Mouse (Mus musculus) lung, postnatal 0 days (tissue): ENCODE measurements around the gene Hp1bp3. TPM values are rescaled to one million over a fixed set of nuclear protein-coding genes. Genes with fewer than 3 reads are reported as not detected.

Source experiments
- ATAC-seq: fragments of 200-750 bp; cut with Nextera tagmentation; 2 replicates; pipeline ENCODE4 v1.8.0; 2017; ENCODE audit warnings: moderate library complexity
- DNase-seq: peaks from one replicate; pipeline ENCODE4 v3.0.0-alpha.2; 2016; ENCODE audit warnings: low spot score
- H3K27ac ChIP-seq: fragments of 300-500 bp; sonication (generic); 2 replicates; pipeline ENCODE4 v1.5.1; 2014; ENCODE audit warnings: antibody characterized with exemption, mild to moderate bottlenecking, low read length, mixed read lengths
- H3K27me3 ChIP-seq: fragments of 300-500 bp; sonication (generic); replicated peaks from 2 replicates; pipeline ENCODE4 v1.6.1; 2014; ENCODE audit warnings: low read length, mixed read lengths; ENCODE audit not compliant: insufficient read depth
- H3K36me3 ChIP-seq: fragments of 300-500 bp; sonication (generic); 2 replicates; pipeline ENCODE4 v1.6.1; 2014; ENCODE audit warnings: low read length, mixed read lengths; ENCODE audit not compliant: insufficient read depth
- H3K4me1 ChIP-seq: fragments of 300-500 bp; sonication (generic); 2 replicates; pipeline ENCODE4 v1.6.1; 2014; ENCODE audit warnings: antibody characterized with exemption, low read depth, low read length, mixed read lengths; ENCODE audit not compliant: insufficient read depth
- H3K4me2 ChIP-seq: fragments of 300-500 bp; sonication (generic); replicated peaks from 2 replicates; pipeline ENCODE4 v1.6.1; 2014; ENCODE audit warnings: low read depth, mild to moderate bottlenecking, low read length, moderate library complexity, mixed read lengths
- H3K4me3 ChIP-seq: fragments of 300-500 bp; sonication (generic); 2 replicates; pipeline ENCODE4 v1.5.1; 2014; ENCODE audit warnings: low read depth, low read length
- H3K9ac ChIP-seq: fragments of 300-500 bp; sonication (generic); replicated peaks from 2 replicates; pipeline ENCODE4 v1.6.1; 2014; ENCODE audit warnings: low read depth, mild to moderate bottlenecking
- H3K9me3 ChIP-seq: fragments of 300-500 bp; sonication (generic); 2 replicates; pipeline ENCODE4 v1.6.1; 2016; ENCODE audit warnings: low read length, mixed read lengths
- CTCF ChIP-seq: IDR thresholded peaks from 2 replicates; pipeline ENCODE4 v1.5.1; 2016; ENCODE audit warnings: antibody characterized with exemption, mild to moderate bottlenecking
- EP300 ChIP-seq: IDR thresholded peaks from 2 replicates; pipeline ENCODE4 v1.6.1; 2016; ENCODE audit warnings: antibody characterized with exemption, mild to moderate bottlenecking, control low read depth
- WGBS: fragments of 180-500 bp; shearing (Covaris S2); extraction: QIAGEN DNeasy Blood & Tissue Kit; methylation state at CpG from one replicate; pipeline ENCODE4 v1.1.7; 2014; 5-methylcytosine and 5-hydroxymethylcytosine counted together
- polyA plus RNA-seq: library from polyadenylated mRNA; unstranded; fragments of >200 nt; fragmentation: Nextera tagmentation; extraction: Ambion mirVana; gene quantifications from 2 replicates; pipeline ENCODE4 v1.2.1, GENCODE M21; 2015

The Hp1bp3 gene
- polyA plus RNA-seq, 1 experiment from 2014 or later: 129 TPM

DNA sequence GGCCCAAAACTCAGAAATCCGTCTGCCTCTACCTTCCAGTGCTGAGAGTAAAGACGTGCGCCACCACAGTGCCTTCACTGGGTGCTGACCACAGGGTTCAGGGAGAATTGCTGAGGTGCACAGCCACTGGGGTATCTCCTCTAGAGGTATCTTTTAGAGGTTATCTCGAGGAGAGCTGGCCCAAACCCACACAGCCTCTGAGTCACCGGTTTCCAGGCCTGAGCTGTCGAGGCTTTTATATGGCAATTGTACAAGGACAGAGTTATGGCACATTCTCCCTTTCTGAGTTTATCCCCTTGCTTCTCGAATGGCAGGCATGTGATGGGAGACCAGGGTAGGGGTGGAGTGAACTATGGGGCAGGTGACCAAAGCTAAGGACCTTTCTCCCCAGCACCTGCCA is 42.6 kb downstream of the Hp1bp3 start:
- Histone ChIP-seq H3K27ac (no peak overlapping the region), H3K4me1 (peaks cover 5% of the 10 kb centered on the region; the same call in 1 of the 2 replicates), H3K9ac (no peak overlapping the region), H3K4me2 (no peak overlapping the region), H3K27me3 (no peaks in the 10 kb centered on the region), H3K4me3 (no peak overlapping the region), H3K9me3 (no peaks in the 10 kb centered on the region), H3K36me3 (no peaks in the 10 kb centered on the region)
- WGBS: 78% methylated on average over 7 of the region's 7 CpGs
- DNase-seq (no peak), ATAC-seq (no peak)
- no peak for TF ChIP-seq CTCF
- TF ChIP-seq EP300: no peak

DNA sequence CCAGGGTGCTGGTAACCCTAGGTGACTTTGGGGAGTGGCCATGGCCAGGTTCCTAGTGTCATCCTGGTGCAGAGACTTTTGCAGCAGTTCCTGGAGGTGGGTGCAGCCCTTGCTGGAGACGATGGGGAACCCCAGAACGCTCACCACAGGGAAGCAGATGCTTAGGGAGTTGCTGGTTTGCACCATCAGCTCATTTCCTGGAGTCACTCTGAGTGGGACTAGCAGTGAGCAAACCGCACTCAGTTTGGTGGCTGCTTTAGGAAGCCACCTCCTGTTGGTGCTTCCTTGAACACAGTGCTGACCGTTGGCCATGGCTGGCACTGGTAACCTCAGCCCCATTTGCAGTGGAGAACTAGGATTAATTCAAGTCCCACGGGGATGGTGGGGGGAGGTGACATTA is 43.4 kb downstream of the Hp1bp3 start:
- DNase-seq: no peak
- TF ChIP-seq CTCF (no peak), EP300 (no peak)
- peaks cover 5% of the 10 kb centered on the region; the same call in 1 of the 2 replicates for H3K4me1 ChIP-seq
- no peak overlapping the region for H3K27ac ChIP-seq
- no peak overlapping the region for H3K4me2 ChIP-seq
- H3K9ac ChIP-seq: no peak overlapping the region
- no peak for ATAC-seq
- H3K36me3 ChIP-seq: no peaks in the 10 kb centered on the region
- H3K27me3 ChIP-seq: no peaks in the 10 kb centered on the region
- no peaks in the 10 kb centered on the region for H3K9me3 ChIP-seq
- 81% methylated on average over 5 of the region's 5 CpGs for WGBS
- H3K4me3 ChIP-seq: no peak overlapping the region

DNA sequence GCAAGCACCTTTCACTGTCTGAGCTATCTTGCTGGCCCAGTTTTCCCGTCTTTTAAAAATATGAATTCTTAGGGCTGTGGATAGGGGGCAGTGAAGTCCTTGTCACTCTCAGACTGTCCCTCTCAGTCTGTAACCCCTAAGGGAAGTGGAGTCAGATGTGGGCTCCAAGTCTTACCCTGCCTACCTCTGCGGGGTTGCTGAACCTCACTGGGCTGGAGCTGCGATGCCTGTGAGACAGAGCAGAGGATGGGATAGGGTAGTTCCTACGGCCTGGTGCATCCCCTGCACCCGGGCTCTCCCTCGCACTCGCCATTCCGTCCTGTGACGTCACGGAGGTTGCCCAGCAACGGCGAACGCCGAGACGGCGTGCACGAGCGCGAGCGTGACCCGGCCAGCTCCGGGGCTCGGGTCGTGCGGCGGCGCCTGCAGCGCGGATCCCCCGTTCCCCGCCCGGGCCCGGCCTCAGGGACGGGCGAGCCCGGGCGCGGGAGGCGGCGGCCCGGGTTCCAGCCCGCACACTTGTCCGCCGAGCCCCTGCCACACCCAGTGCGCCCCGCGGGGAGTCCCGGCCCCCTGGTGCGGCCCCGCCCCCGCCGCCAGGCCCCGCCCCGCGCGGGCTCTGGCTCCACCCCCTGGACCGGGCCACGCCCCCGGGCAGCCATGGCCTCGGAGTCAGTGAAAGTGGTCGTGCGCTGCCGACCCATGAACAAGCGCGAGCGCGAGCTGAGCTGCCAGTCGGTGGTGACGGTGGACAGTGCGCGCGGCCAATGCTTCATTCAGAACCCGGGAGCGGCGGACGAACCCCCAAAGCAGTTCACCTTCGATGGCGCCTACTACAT is 46.0 kb downstream of the Hp1bp3 start:
- peak; percentile 95 for ATAC-seq
- WGBS: under 1% methylated on average over 35 of the region's 78 CpGs
- H3K9ac ChIP-seq: no peak overlapping the region; the same call in 1 of the 2 replicates
- DNase-seq: peak; percentile 82
- peak overlapping the region; percentile 70 for H3K4me3 ChIP-seq
- peaks cover 5% of the 10 kb centered on the region; the same call in 1 of the 2 replicates for H3K4me1 ChIP-seq
- H3K27ac ChIP-seq: no peak overlapping the region
- H3K27me3 ChIP-seq: no peaks in the 10 kb centered on the region
- TF ChIP-seq EP300 (no peak), CTCF (peak; percentile 63)
- no peaks in the 10 kb centered on the region for H3K9me3 ChIP-seq
- peak overlapping the region; percentile 87 for H3K4me2 ChIP-seq
- no peaks in the 10 kb centered on the region for H3K36me3 ChIP-seq

DNA sequence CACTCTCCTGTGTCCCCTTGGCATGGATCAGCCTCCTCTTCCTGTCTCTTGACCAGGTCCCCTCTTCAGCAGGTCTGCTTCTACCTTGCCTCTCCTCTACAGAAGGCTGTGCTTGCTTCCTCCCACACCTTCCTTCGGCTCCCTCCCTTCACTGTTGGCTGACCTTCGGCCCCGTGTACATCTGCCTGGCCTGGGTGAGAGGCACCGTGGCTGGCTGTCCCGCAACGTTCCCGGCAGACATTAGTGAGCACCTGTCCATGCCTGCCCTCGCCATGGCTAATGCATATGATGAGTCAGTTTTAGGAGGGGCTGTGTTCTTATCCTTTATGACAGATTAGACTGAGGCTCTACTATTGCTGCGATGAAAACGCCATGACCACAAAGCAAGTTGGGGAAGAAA is 51.8 kb downstream of the Hp1bp3 start:
- H3K27ac ChIP-seq: no peak overlapping the region
- no peak overlapping the region for H3K9ac ChIP-seq
- H3K27me3 ChIP-seq: no peaks in the 10 kb centered on the region
- TF ChIP-seq CTCF (no peak), EP300 (no peak)
- no peaks in the 10 kb centered on the region for H3K36me3 ChIP-seq
- no peak overlapping the region for H3K4me3 ChIP-seq
- H3K4me1 ChIP-seq: peaks cover under 1% of the 10 kb centered on the region; the same call in 1 of the 2 replicates
- WGBS: 85% methylated on average over 10 of the region's 10 CpGs
- no peak overlapping the region for H3K4me2 ChIP-seq
- ATAC-seq (no peak), DNase-seq (no peak)
- H3K9me3 ChIP-seq: no peaks in the 10 kb centered on the region

DNA sequence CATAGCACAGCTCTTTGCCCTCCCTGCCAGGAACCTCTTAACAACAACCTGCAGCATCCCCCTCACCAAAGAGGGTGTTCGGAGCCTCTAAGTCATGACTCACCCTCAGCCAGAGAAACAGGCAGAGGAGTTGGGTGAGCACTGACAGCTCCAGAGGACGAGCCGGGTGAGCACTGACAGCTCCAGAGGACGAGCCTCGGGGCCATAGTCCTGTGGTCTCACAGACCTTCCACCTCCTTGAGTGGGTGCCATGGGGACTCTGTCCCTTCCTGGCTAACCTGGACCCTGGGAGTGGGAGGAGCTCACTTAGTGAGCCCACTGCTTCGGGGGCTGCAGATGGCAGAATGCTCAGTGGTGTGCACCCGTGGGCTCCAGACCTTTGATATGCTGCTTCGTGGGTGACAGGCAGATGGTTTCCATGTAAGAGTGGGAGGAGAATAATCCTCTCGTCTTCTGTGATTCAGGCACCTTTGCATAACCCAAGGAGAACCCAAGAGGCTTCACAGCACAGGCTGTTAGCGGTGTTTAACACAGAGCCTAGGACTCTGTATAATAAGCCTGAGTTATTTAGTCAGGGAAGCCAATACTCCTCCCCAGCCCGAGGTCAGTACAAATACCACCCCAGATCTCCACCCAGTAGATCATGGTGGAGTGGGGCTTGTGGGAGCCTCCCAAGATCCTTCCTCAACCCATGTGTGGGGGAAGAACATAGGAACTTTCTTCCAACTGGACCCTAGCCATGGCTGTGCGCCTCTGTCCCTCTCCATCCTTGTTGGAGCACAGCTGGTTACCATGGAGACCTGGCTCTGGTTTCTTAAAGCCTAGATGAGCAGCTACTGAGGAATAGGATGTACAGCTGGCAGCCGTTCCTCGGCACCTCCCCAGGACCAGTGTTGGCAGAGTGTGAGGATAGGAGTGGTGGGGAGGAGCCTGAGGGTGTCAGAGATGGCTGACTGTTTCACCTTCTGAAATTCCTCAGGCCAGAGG is 56.2 kb downstream of the Hp1bp3 start:
- no peak overlapping the region for H3K4me3 ChIP-seq
- H3K4me1 ChIP-seq: no peaks in the 10 kb centered on the region
- 53% methylated on average over 14 of the region's 14 CpGs for WGBS
- ATAC-seq (peak; percentile 94), DNase-seq (peak; percentile 85)
- no peaks in the 10 kb centered on the region for H3K27me3 ChIP-seq
- H3K36me3 ChIP-seq: no peaks in the 10 kb centered on the region
- TF ChIP-seq EP300 (no peak), CTCF (no peak)
- no peaks in the 10 kb centered on the region for H3K9me3 ChIP-seq
- H3K4me2 ChIP-seq: no peak overlapping the region
- H3K9ac ChIP-seq: no peak overlapping the region
- H3K27ac ChIP-seq: no peak overlapping the region

DNA sequence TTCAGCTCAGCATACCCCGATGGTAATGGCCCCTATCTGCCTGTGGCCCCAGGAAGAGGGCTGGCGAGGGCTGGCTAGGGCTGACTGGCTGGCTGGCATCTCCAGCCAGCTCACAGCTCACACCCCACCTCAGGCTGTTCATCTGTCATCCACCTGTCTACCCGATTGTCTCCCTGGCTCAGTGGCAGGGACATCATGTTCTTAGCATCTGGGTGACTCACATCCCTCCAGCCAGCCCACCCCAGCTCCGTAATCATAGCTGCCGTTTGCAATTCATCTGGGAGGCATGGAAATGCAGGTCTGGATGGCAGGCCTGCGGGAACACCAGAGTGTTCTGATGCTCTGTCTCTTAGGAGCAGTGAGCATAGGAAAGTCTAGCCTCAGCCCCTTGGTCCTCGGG is 62.2 kb downstream of the Hp1bp3 start:
- H3K9me3 ChIP-seq: no peaks in the 10 kb centered on the region
- TF ChIP-seq EP300: no peak
- H3K4me1 ChIP-seq: no peaks in the 10 kb centered on the region
- H3K36me3 ChIP-seq: no peaks in the 10 kb centered on the region
- no peak overlapping the region for H3K4me3 ChIP-seq
- no peak overlapping the region for H3K27ac ChIP-seq
- H3K4me2 ChIP-seq: no peak overlapping the region
- no peak overlapping the region for H3K9ac ChIP-seq
- DNase-seq (no peak), ATAC-seq (0 out of 2 replicates have a peak, but pooled peaks have one; percentile 16)
- WGBS: 72% methylated on average over 7 of the region's 7 CpGs
- no peaks in the 10 kb centered on the region for H3K27me3 ChIP-seq
